Mouse (Mus musculus) liver, adult 2 months (tissue): ENCODE measurements around the gene Gnat1.

Source experiments
- CTCF ChIP-seq: fragments of 200-500 bp; IDR thresholded peaks from 2 replicates; pipeline ENCODE4 v1.5.1; 2011; ENCODE audit warnings: low read depth, low read length, control low read depth
- POLR2A ChIP-seq: fragments of 200-500 bp; IDR thresholded peaks from 2 replicates; pipeline ENCODE4 v1.6.1; 2011; ENCODE audit warnings: low read length, control low read depth; ENCODE audit not compliant: insufficient read depth; ENCODE audit errors: extremely low read depth

DNA sequence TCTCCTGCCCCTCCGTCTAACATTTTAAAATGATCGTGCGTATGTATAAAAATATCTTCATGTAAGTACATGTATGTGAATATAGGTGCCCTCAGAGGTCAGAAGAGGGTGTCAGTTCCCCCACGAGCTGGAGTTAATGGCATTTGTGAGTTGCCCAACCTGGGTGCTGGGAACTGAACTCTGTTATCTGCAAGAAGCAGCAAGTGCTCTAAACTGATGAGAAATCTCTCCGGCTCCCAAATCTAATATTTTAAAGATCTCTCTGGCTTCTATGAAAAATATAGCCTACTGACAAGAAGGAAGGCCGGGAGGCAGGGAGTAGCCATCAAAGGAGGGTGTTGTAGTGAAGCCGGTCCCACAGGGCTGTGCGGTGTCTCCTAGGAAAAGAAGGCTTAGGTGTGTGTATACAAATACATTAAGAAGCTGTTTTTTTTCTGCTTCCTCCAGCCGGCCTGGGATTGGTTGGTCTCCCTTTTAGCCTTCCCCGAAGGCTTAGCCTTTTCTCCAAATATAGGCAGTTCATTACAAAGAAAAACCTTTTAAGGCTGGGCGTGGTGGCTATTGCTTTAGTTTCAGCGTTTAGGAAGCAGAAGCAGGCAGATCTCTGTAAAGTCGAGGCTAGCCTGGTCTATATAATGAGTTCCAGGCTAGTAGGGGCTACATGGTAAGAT is 35.8 kb downstream of the Gnat1 start:
- TF ChIP-seq CTCF = no peak
- no peak for TF ChIP-seq POLR2A
